Mouse (Mus musculus) heart, embryonic 16.5 days (tissue): ENCODE results near the gene Htr2a. TPM values are rescaled to one million over a fixed set of nuclear protein-coding genes. Genes with fewer than 3 reads are reported as not detected.

Experiments used
- ATAC-seq: fragments of 200-750 bp; cut with Nextera tagmentation; replicated peaks from 2 replicates; pipeline ENCODE4 v1.8.0; 2017; ENCODE audit warnings: moderate number of reproducible peaks; ENCODE audit not compliant: insufficient read depth, low FRiP score; ENCODE audit errors: extremely low read depth
- H3K27ac ChIP-seq: fragments of 300-500 bp; sonication (generic); 2 replicates; pipeline ENCODE4 v1.5.1; 2014; ENCODE audit warnings: mild to moderate bottlenecking, low read length, control low read depth, moderate library complexity
- H3K27me3 ChIP-seq: fragments of 300-500 bp; sonication (generic); 2 replicates; pipeline ENCODE4 v1.6.1; 2014; ENCODE audit warnings: low read length, mixed read lengths; ENCODE audit not compliant: control insufficient read depth, insufficient read depth
- H3K36me3 ChIP-seq: fragments of 300-500 bp; sonication (generic); 2 replicates; pipeline ENCODE4 v1.6.1; 2014; ENCODE audit not compliant: control insufficient read depth, insufficient read depth
- H3K4me1 ChIP-seq: fragments of 300-500 bp; sonication (generic); 2 replicates; pipeline ENCODE4 v1.6.1; 2014; ENCODE audit warnings: low read length, mixed read lengths; ENCODE audit not compliant: control insufficient read depth, insufficient read depth
- H3K4me2 ChIP-seq: fragments of 300-500 bp; sonication (generic); 2 replicates; pipeline ENCODE4 v1.6.1; 2014; ENCODE audit warnings: low read depth, mild to moderate bottlenecking, control low read depth, low read length
- H3K4me3 ChIP-seq: fragments of 300-500 bp; sonication (generic); 2 replicates; pipeline ENCODE4 v1.5.1; 2014; ENCODE audit warnings: mild to moderate bottlenecking, control low read depth, low read length
- H3K9ac ChIP-seq: fragments of 300-500 bp; sonication (generic); 2 replicates; pipeline ENCODE4 v1.6.1; 2014; ENCODE audit warnings: low read length, control low read depth
- H3K9me3 ChIP-seq: fragments of 300-500 bp; sonication (generic); replicated peaks from 2 replicates; pipeline ENCODE4 v1.6.1; 2016; ENCODE audit warnings: low read length; ENCODE audit not compliant: control insufficient read depth
- WGBS: fragments of 180-500 bp; shearing (Covaris S2); extraction: QIAGEN DNeasy Blood & Tissue Kit; methylation state at CpG from one replicate; pipeline ENCODE4 v1.1.7; 2014; 5-methylcytosine and 5-hydroxymethylcytosine counted together
- polyA plus RNA-seq: library from polyadenylated mRNA; unstranded; fragments of >200 nt; fragmentation: Nextera tagmentation; extraction: Ambion mirVana; gene quantifications from 2 replicates; pipeline ENCODE4 v1.2.1, GENCODE M21; 2015

The Htr2a gene
- polyA plus RNA-seq, 1 experiment from 2014 or later = 0.88 TPM

DNA sequence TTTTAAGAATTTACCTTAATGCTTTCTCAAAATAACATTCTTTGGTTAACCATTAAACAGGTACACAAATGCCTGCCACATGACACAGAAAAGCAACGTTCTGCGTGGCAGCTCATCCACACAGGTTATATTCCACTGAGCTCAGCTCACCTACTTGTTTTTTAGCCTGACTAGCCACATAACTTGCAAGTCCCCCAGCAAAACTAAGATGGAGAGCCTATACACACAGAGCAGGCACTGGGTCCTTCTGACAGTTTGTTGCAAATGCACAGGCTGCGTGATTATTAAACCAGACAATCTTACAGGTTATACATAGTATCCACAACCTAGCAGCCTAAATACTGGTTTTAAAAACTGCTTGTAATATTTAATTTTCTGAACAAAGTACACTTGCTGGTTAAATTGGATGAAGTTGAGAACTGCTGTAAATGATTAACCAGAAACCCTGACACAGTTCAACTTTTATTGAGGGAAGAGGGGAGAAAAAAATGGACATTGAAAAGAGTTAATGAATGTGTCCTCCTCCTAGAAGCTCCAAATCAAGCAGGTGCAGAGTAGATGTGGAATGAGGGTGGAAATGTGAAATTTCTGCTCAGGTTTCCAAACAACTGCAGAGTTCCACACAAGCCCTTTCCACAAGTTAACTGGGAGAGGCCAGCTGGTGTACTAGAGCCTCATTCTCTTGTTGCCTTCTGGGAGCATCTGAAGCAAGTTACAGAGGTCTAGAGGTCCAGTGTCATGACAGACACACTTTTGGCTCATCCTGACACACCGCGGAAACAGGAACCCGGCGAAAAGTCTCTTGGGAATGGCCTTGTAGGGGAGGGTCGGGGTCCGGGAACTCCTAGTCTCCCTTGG lies 90.8 kb downstream of the Htr2a start:
- no peak for ATAC-seq
- no peaks in the 10 kb centered on the region for H3K9me3 ChIP-seq
- H3K4me1 ChIP-seq = peaks cover 12% of the 10 kb centered on the region
- 27% methylated on average over 9 of the region's 9 CpGs for WGBS
- H3K27me3 ChIP-seq = no peaks in the 10 kb centered on the region
- peak overlapping the region; percentile 52; the same call in 1 of the 2 replicates for H3K27ac ChIP-seq
- peak overlapping the region; percentile 70 for H3K9ac ChIP-seq
- peak overlapping the region; percentile 79 for H3K4me3 ChIP-seq
- H3K4me2 ChIP-seq = peak overlapping the region; percentile 84
- H3K36me3 ChIP-seq = peaks cover 3% of the 10 kb centered on the region

DNA sequence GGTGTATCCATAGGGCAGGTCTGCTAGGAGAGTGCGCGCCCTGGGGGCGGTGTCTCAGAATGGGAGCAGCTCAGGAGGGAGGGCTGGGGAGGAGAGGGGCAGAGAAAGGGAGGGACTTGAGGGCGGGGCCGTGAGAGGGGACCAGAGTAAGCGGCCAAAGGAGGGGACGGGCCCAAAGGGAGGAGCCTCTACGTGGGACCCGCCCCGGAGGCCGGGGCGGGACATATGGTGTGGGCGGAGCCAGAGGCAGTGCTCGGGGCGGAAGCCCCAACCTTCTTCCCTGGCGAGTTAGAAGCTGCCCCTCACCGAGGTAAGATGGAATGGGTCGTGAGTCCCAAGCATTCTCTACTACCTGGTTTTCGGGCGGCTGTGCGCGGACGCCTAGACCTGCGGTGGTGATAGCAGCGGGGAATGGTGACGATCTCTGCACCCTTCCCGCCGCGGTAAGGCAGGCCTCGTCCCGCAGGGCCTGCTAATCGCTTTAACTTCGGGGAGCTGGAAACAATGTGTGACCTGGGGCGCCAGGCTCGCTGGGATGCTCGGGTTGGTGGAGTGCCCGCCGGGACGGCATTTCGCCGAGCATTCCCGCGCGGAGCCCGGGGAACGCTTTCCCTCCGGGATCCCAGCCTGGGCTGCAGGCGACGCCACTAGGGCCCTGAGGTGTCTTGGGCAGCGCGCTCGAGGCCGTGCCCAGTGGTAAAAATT lies 91.6 kb downstream of the Htr2a start, which contains the start of gene Esd:
TSS of gene Esd (plus strand) at position 219 of the 705 bp plus-strand sequence.
- Histone ChIP-seq H3K4me2 (peak within 1 kb of the TSS; percentile 84), H3K9ac (peak within 1 kb of the TSS; percentile 94), H3K27me3 (no peaks in the 10 kb centered on the region), H3K9me3 (no peaks in the 10 kb centered on the region), H3K27ac (peak within 1 kb of the TSS; percentile 84), H3K36me3 (peaks cover 10% of the 10 kb centered on the region), H3K4me1 (peaks cover 12% of the 10 kb centered on the region), H3K4me3 (peak within 1 kb of the TSS; percentile 79)
- peak; percentile 100 for ATAC-seq
- WGBS = under 1% methylated on average over 53 of the region's 53 CpGs

DNA sequence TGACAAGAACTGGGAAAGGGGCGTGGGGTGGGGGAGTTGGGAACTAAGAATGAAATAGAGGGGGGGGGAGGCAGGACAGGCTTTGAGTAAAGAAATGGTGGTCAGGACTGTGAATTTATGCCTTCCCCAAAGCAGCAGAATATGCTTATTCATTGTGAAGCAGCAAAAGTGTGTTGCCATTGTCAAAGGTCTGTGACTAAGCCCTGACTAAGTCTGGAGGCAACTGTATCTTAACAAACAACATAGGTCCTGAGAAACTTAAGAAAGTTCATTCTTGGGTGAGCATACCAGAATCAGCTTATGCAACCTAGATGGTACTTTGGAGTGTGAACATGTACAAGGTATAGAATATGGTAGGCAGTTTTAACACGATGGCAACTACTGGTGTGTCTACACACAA lies 92.8 kb downstream of the Htr2a start:
- no peak overlapping the region; the same call in 1 of the 2 replicates for H3K9ac ChIP-seq
- no peaks in the 10 kb centered on the region for H3K27me3 ChIP-seq
- H3K4me2 ChIP-seq = peak overlapping the region; percentile 84
- WGBS = 69% methylated on average over 2 of the region's 2 CpGs
- peaks cover 12% of the 10 kb centered on the region for H3K4me1 ChIP-seq
- no peak for ATAC-seq
- no peaks in the 10 kb centered on the region for H3K9me3 ChIP-seq
- H3K4me3 ChIP-seq = peak overlapping the region; percentile 79; the same call in 1 of the 2 replicates
- no peak overlapping the region for H3K27ac ChIP-seq
- peaks cover 11% of the 10 kb centered on the region for H3K36me3 ChIP-seq

DNA sequence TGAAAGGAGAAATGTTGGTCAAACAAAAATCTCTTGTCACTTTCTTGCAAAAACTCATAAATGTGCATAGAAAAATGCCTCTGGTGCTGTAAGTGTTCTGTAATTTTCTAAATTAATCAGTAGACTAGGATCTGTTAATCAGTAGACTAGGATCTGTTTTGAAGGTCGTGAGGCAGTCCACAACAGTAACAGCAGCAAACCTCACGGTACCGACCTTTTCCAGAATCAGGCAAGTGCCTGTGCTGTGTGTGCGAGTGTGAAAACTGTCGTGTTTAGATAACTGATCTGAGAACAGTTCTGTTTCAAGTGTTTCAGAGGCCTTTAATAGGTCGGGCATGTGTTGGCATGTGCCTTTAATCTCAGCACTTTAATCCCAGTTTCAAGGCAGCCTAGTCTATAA lies 94.8 kb downstream of the Htr2a start:
- ATAC-seq = no peak
- peaks cover 29% of the 10 kb centered on the region for H3K36me3 ChIP-seq
- H3K27ac ChIP-seq = no peak overlapping the region
- WGBS = 48% methylated on average over 6 of the region's 6 CpGs
- H3K27me3 ChIP-seq = no peaks in the 10 kb centered on the region
- no peak overlapping the region for H3K4me2 ChIP-seq
- peaks cover 12% of the 10 kb centered on the region for H3K4me1 ChIP-seq
- H3K9me3 ChIP-seq = no peaks in the 10 kb centered on the region
- H3K4me3 ChIP-seq = no peak overlapping the region
- no peak overlapping the region for H3K9ac ChIP-seq

DNA sequence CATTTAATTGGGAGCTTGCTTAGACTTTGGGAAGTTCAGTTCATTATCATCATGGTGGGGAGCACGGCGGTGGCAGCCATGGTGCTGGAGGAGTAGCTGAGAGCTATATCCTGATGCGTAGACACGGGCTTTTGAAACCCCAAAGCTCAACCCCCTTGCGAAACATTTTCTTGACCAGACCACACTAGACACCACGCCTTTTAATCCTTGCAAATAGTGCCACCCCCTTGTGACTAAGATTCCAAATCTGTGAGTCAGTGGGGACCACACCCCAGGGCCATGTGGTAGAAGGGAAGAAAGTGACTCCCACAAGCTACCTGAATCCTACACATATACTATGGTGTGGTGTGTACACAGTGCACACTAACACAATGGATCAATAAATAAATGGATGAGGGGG lies 96.2 kb downstream of the Htr2a start:
- Histone ChIP-seq H3K36me3 (peaks cover 39% of the 10 kb centered on the region), H3K4me1 (peaks cover 12% of the 10 kb centered on the region), H3K4me3 (no peak overlapping the region), H3K4me2 (no peak overlapping the region), H3K27me3 (no peaks in the 10 kb centered on the region), H3K9ac (no peak overlapping the region), H3K27ac (no peak overlapping the region), H3K9me3 (no peaks in the 10 kb centered on the region)
- WGBS = 98% methylated on average over 6 of the region's 6 CpGs
- no peak for ATAC-seq

Other genes with a start within 250 kb of the Htr2a start
- gene Esd, start 91.5 kb downstream of the Htr2a start, polyA plus RNA-seq = 252 and 257 TPM in 2 replicates